Mouse (Mus musculus): ENCODE results near the gene Cab39. TPM values are rescaled to one million over a fixed set of nuclear protein-coding genes. Genes with fewer than 3 reads are reported as not detected.

Gene Cab39
- polyA plus RNA-seq, 2 experiments = 15.8 to 20.4 TPM

- Histone ChIP-seq H3K4me1 (replicated peaks; ENCODE audit: control insufficient read depth in 2 of 2, insufficient read depth in 2 of 2, low read length in 1 of 2) (0 out of 4 replicates have a peak, but pooled peaks cover 0 to 2% of the 10 kb centered on the region in 2 experiments), H3K36me3 (replicated peaks; ENCODE audit: control insufficient read depth, insufficient read depth, low read depth) (no peaks in the 10 kb centered on the region), H3K9ac (replicated peaks) (no peak overlapping the region), H3K27me3 (ENCODE audit: control insufficient read depth, insufficient read depth, low read length) (no peaks in the 10 kb centered on the region), H3K4me3 (ENCODE audit: insufficient read depth in 1 of 2, low read depth in 2 of 2, low read length in 2 of 2) (no peak overlapping the region), H3K9me3 (ENCODE audit: control insufficient read depth, low read length) (no peaks in the 10 kb centered on the region), H3K4me2 (ENCODE audit: low read depth) (no peak overlapping the region), H3K27ac (no peak overlapping the region)
- ATAC-seq (ENCODE audit: insufficient read depth) (no peak), DNase-seq (ENCODE audit: low read depth in 3 of 3, low spot score in 3 of 3) (no peak)
- TF ChIP-seq CTCF (IDR thresholded peaks at IDR 0.05; ENCODE audit: low read depth) (no peak), EP300 (IDR thresholded peaks at IDR 0.05; ENCODE audit: low read depth) (no peak)
- 67% methylated on average over 4 of the region's 4 CpGs for WGBS (ENCODE audit: insufficient replicate concordance)
Observed at GRCm38 (mm10) chr1:85761665-85762064, 31.6 kb upstream of the Cab39 start.

- Histone ChIP-seq H3K4me3 (ENCODE audit: insufficient read depth in 1 of 2, low read depth in 2 of 2, low read length in 2 of 2) (no peak overlapping the region), H3K27ac (no peak overlapping the region), H3K9ac (replicated peaks) (no peak overlapping the region), H3K27me3 (ENCODE audit: control insufficient read depth, insufficient read depth, low read length) (no peaks in the 10 kb centered on the region), H3K4me2 (ENCODE audit: low read depth) (no peak overlapping the region), H3K4me1 (replicated peaks; ENCODE audit: control insufficient read depth in 2 of 2, insufficient read depth in 2 of 2, low read length in 1 of 2) (0 out of 4 replicates have a peak, but pooled peaks cover 0 to 2% of the 10 kb centered on the region in 2 experiments), H3K9me3 (ENCODE audit: control insufficient read depth, low read length) (no peaks in the 10 kb centered on the region), H3K36me3 (replicated peaks; ENCODE audit: control insufficient read depth, insufficient read depth, low read depth) (no peaks in the 10 kb centered on the region)
- TF ChIP-seq EP300 (IDR thresholded peaks at IDR 0.05; ENCODE audit: low read depth) = no peak
- TF ChIP-seq CTCF (IDR thresholded peaks at IDR 0.05; ENCODE audit: low read depth) = no peak
- WGBS (ENCODE audit: insufficient replicate concordance) = 12% methylated on average over 6 of the region's 6 CpGs
- DNase-seq (ENCODE audit: low read depth in 3 of 3, low spot score in 3 of 3) (no peak), ATAC-seq (ENCODE audit: insufficient read depth) (no peak)
Observed at GRCm38 (mm10) chr1:85763386-85763785, 29.9 kb upstream of the Cab39 start.

GRCm38 (mm10) chr1:85764291-85764690 is 28.9 kb upstream of the Cab39 start:
- H3K9me3 ChIP-seq (ENCODE audit: control insufficient read depth, low read length) = no peaks in the 10 kb centered on the region
- H3K9ac ChIP-seq (replicated peaks) = no peak overlapping the region
- H3K27me3 ChIP-seq (ENCODE audit: control insufficient read depth, insufficient read depth, low read length) = no peaks in the 10 kb centered on the region
- H3K27ac ChIP-seq = no peak overlapping the region
- no peak overlapping the region for H3K4me2 ChIP-seq (ENCODE audit: low read depth)
- no peak for TF ChIP-seq CTCF (IDR thresholded peaks at IDR 0.05; ENCODE audit: low read depth)
- no peak for TF ChIP-seq EP300 (IDR thresholded peaks at IDR 0.05; ENCODE audit: low read depth)
- WGBS (ENCODE audit: insufficient replicate concordance) = 65% methylated on average over 4 of the region's 4 CpGs
- DNase-seq (ENCODE audit: low read depth in 3 of 3, low spot score in 3 of 3) (no peak), ATAC-seq (ENCODE audit: insufficient read depth) (no peak)
- H3K4me3 ChIP-seq (ENCODE audit: insufficient read depth in 1 of 2, low read depth in 2 of 2, low read length in 2 of 2) = no peak overlapping the region
- H3K36me3 ChIP-seq (replicated peaks; ENCODE audit: control insufficient read depth, insufficient read depth, low read depth) = no peaks in the 10 kb centered on the region
- H3K4me1 ChIP-seq (replicated peaks; ENCODE audit: control insufficient read depth in 2 of 2, insufficient read depth in 2 of 2, low read length in 1 of 2) = no peaks in the 10 kb centered on the region

GRCm38 (mm10) chr1:85766120-85766519 is 27.1 kb upstream of the Cab39 start:
- H3K4me1 ChIP-seq (replicated peaks; ENCODE audit: control insufficient read depth in 2 of 2, insufficient read depth in 2 of 2, low read length in 1 of 2) = no peaks in the 10 kb centered on the region
- H3K27ac ChIP-seq = no peak overlapping the region
- H3K27me3 ChIP-seq (ENCODE audit: control insufficient read depth, insufficient read depth, low read length) = no peaks in the 10 kb centered on the region
- no peak for TF ChIP-seq EP300 (IDR thresholded peaks at IDR 0.05; ENCODE audit: low read depth)
- no peak for TF ChIP-seq CTCF (IDR thresholded peaks at IDR 0.05; ENCODE audit: low read depth)
- no peaks in the 10 kb centered on the region for H3K36me3 ChIP-seq (replicated peaks; ENCODE audit: control insufficient read depth, insufficient read depth, low read depth)
- H3K4me2 ChIP-seq (ENCODE audit: low read depth) = no peak overlapping the region
- DNase-seq (ENCODE audit: low read depth in 3 of 3, low spot score in 3 of 3) (no peak), ATAC-seq (ENCODE audit: insufficient read depth) (no peak)
- no peaks in the 10 kb centered on the region for H3K9me3 ChIP-seq (ENCODE audit: control insufficient read depth, low read length)
- H3K4me3 ChIP-seq (ENCODE audit: insufficient read depth in 1 of 2, low read depth in 2 of 2, low read length in 2 of 2) = no peak overlapping the region
- H3K9ac ChIP-seq (replicated peaks) = no peak overlapping the region
- 44% methylated on average over 3 of the region's 3 CpGs for WGBS (ENCODE audit: insufficient replicate concordance)

GRCm38 (mm10) chr1:85767754-85768153 is 25.5 kb upstream of the Cab39 start:
- WGBS (ENCODE audit: insufficient replicate concordance) = 13% methylated on average over 1 of the region's 1 CpGs
- Histone ChIP-seq H3K4me1 (replicated peaks; ENCODE audit: control insufficient read depth in 2 of 2, insufficient read depth in 2 of 2, low read length in 1 of 2) (no peaks in the 10 kb centered on the region), H3K4me2 (ENCODE audit: low read depth) (no peak overlapping the region), H3K9me3 (ENCODE audit: control insufficient read depth, low read length) (no peaks in the 10 kb centered on the region), H3K4me3 (ENCODE audit: insufficient read depth in 1 of 2, low read depth in 2 of 2, low read length in 2 of 2) (no peak overlapping the region), H3K27ac (no peak overlapping the region), H3K36me3 (replicated peaks; ENCODE audit: control insufficient read depth, insufficient read depth, low read depth) (no peaks in the 10 kb centered on the region), H3K27me3 (ENCODE audit: control insufficient read depth, insufficient read depth, low read length) (no peaks in the 10 kb centered on the region), H3K9ac (replicated peaks) (no peak overlapping the region)
- ATAC-seq (ENCODE audit: insufficient read depth) (no peak), DNase-seq (ENCODE audit: low read depth in 3 of 3, low spot score in 3 of 3) (no peak)
- TF ChIP-seq EP300 (IDR thresholded peaks at IDR 0.05; ENCODE audit: low read depth) (no peak), CTCF (IDR thresholded peaks at IDR 0.05; ENCODE audit: low read depth) (no peak)

All from liver, embryonic 14.5 days (tissue).